In genomic region chr3:94564356-94565010, GRCm38 (mm10) we compare ENCODE assay signal across 16 mouse cellular contexts. TPM values are rescaled to one million over a fixed set of nuclear protein-coding genes. Genes with fewer than 3 reads are reported as not detected.
A peak's percentile ranks its signal among the peaks of the same experiment; 100 is the strongest.
DNase-seq lines count a peak whose midpoint lies in the region; ATAC-seq and TF ChIP-seq lines count a peak whose summit lies in the region.
"Had no signal": no experiment of that assay in that cellular context is flagged by ENCODE, and none has a peak within 500 bp of the region (broad histone marks: within the 10 kb centered on the region; RNA-seq: fewer than 3 reads in every experiment).

No protein-coding gene starts in this region.

- H3K4me1 ChIP-seq in heart, adult 2 months (ENCODE audit: control insufficient read depth, insufficient read depth, low read length), result peaks cover 4% of the 10 kb centered on the region
- H3K4me1 ChIP-seq in lung, embryonic 15.5 days, result peaks cover 35% of the 10 kb centered on the region

- in situ Hi-C loops in Patski (cut with MboI; ENCODE audit: low pct_unique_long_range_greater_than_20kb), result no loop called here

- CTCF ChIA-PET in Patski (lab: Charles Lee), result interaction anchor here (0.7 to 10.2 kb wide), 7 partner anchors 14 to 210 kb away, joined by 3 to 115 read pairs (median 4); no protein-coding TSS in a partner anchor

- no peak for ATAC-seq in lung, embryonic 15.5 days (ENCODE audit: borderline replicate concordance, extremely low read depth, low FRiP score, low TSS enrichment)
- no peak for ATAC-seq in Patski
- ATAC-seq: forebrain, embryonic 16.5 days; midbrain, embryonic 13.5 days had no signal

- peak; percentile 27; the same call in 1 of the 2 replicates for TF ChIP-seq CTCF in heart, adult 2 months (IDR thresholded peaks at IDR 0.05)
- peak; percentile 55 for TF ChIP-seq CTCF in Patski (IDR thresholded peaks at IDR 0.05)

- no peak overlapping the region for H3K4me2 ChIP-seq in lung, embryonic 15.5 days
- H3K4me2 ChIP-seq: midbrain, embryonic 13.5 days had no signal

- no peak for TF ChIP-seq EP300 in heart, adult 2 months (IDR thresholded peaks at IDR 0.05; ENCODE audit: insufficient read depth, low read depth, low read length)

- TF ChIP-seq POLR2A in heart, adult 2 months (IDR thresholded peaks at IDR 0.05; ENCODE audit: insufficient read depth, low read depth, low read length), result no peak

- no peaks in the 10 kb centered on the region for H3K9me3 ChIP-seq in lung, embryonic 15.5 days
- H3K9me3 ChIP-seq: midbrain, embryonic 13.5 days had no signal

- intact Hi-C loops in heart, adult 2 months (cut with DNase I), result no loop called here
- intact Hi-C loops in heart, postnatal 25 days (cut with DNase I), result no loop called here

- H3K79me2 ChIP-seq in heart, adult 2 months (replicated peaks; ENCODE audit: control insufficient read depth, insufficient read depth, low read length), result peaks cover 4% of the 10 kb centered on the region

- H3K27me3 ChIP-seq in heart, adult 2 months (ENCODE audit: control insufficient read depth, insufficient read depth, low read length), result no peaks in the 10 kb centered on the region
- H3K27me3 ChIP-seq in lung, embryonic 15.5 days, result no peaks in the 10 kb centered on the region
- no peaks in the 10 kb centered on the region for H3K27me3 ChIP-seq in Patski
- no peaks in the 10 kb centered on the region for H3K27me3 ChIP-seq in splenic B cell, adult 2 months (ENCODE audit: control insufficient read depth, insufficient read depth, low read length, poor library complexity, severe bottlenecking)
- H3K27me3 ChIP-seq: midbrain, embryonic 13.5 days had no signal

- no peak overlapping the region for H3K9ac ChIP-seq in heart, adult 2 months (ENCODE audit: low read depth, low read length)
- no peak overlapping the region for H3K9ac ChIP-seq in lung, embryonic 15.5 days
- H3K9ac ChIP-seq: midbrain, embryonic 13.5 days had no signal

- H3K36me3 ChIP-seq in heart, adult 2 months (ENCODE audit: control insufficient read depth, insufficient read depth, low read length), result peaks cover 8% of the 10 kb centered on the region
- peaks cover 6% of the 10 kb centered on the region; the same call in 1 of the 2 replicates for H3K36me3 ChIP-seq in lung, embryonic 15.5 days
- H3K36me3 ChIP-seq in splenic B cell, adult 2 months (ENCODE audit: control insufficient read depth, insufficient read depth, low read length, poor library complexity, severe bottlenecking), result peaks cover 2% of the 10 kb centered on the region; the same call in 1 of the 2 replicates

- no peak overlapping the region for H3K4me3 ChIP-seq in heart, adult 2 months
- no peak overlapping the region for H3K4me3 ChIP-seq in lung, embryonic 15.5 days
- H3K4me3 ChIP-seq: midbrain, embryonic 13.5 days had no signal

- no peak for DNase-seq in heart, adult 2 months
- DNase-seq in heart, postnatal 25 days (ENCODE audit: low spot score), result no peak
- no peak for DNase-seq in lung, postnatal 25 days (ENCODE audit: low spot score)
- no peak for DNase-seq in Patski (ENCODE audit: low read depth, low spot score)
- peak; percentile 17 for DNase-seq in splenic B cell, adult 2 months (ENCODE audit: low read depth, low spot score)
- no peak for DNase-seq in layer of hippocampus, adult 8-10 months (ENCODE audit: low spot score in 2 of 2)
- no peak for DNase-seq in natural killer cell, adult 2 months (ENCODE audit: low spot score in 2 of 2)
- DNase-seq: adrenal gland, postnatal 14 days; cerebellum, postnatal 36 days; gastrocnemius, postnatal 25 days; lung, postnatal 36 days; right cerebral cortex, adult 18-20 months; thymus, postnatal 4 days had no signal

- 62% methylated on average over 4 of the region's 4 CpGs for WGBS in heart, adult 2 months
- 62% methylated on average over 4 of the region's 4 CpGs for WGBS in lung, embryonic 15.5 days

- peak overlapping the region; percentile 60 for H3K27ac ChIP-seq in heart, adult 2 months
- H3K27ac ChIP-seq in lung, embryonic 15.5 days, result peak overlapping the region; percentile 66
- H3K27ac ChIP-seq: midbrain, embryonic 13.5 days had no signal

- POLR2A ChIA-PET in Patski (lab: Charles Lee), result interaction anchor here (0.7 to 2.3 kb wide), 4 partner anchors 13 to 55 kb away, joined by 3 to 10 read pairs (median 7); no protein-coding TSS in a partner anchor

RNA-seq across cellular contexts. Expression of gene Snx27, which starts 18.0 kb away (rescaled TPM):
- 10 to 100 TPM; 27.4 to 29.0 TPM for total RNA-seq in heart, adult 2 months (2021)
- 7.5 and 14.4 TPM in 2 replicates for polyA plus RNA-seq in heart, adult 2 months (2012; rRNA removed)
- 10 to 100 TPM; 26.9 to 28.0 TPM for total RNA-seq in heart, postnatal 25 days (2021)
- 46.5 and 48.5 TPM in 2 replicates for polyA plus RNA-seq in lung, embryonic 15.5 days (2015; fragmentation: Nextera tagmentation; extraction: Ambion mirVana)
- polyA plus RNA-seq in Patski (2021), result 83.8 TPM
- total RNA-seq in layer of hippocampus, adult 8-10 months (2022), result 100 to 1,000 TPM in 2 of 4 experiments, 10 to 100 TPM in 2; 93.8 to 123 (median 108) TPM
